Mouse (Mus musculus) forebrain, embryonic 14.5 days (tissue): ENCODE results near the gene Kif18a. TPM values are rescaled to one million over a fixed set of nuclear protein-coding genes. Genes with fewer than 3 reads are reported as not detected.
A peak's percentile ranks its signal among the peaks of the same experiment; 100 is the strongest.

Experiments used
- ATAC-seq: fragments of 200-750 bp; cut with Nextera tagmentation; 2 replicates; pipeline ENCODE4 v1.8.0; 2017; ENCODE audit warnings: mild to moderate bottlenecking, moderate library complexity
- DNase-seq: peaks from one replicate; pipeline ENCODE4 v3.0.0-alpha.2; 2015; ENCODE audit warnings: low spot score
- H3K27ac ChIP-seq: fragments of 300-500 bp; sonication (generic); 2 replicates; pipeline ENCODE4 v1.5.1; 2014; ENCODE audit warnings: low read depth, mild to moderate bottlenecking, control low read depth, low read length, moderate library complexity
- H3K27me3 ChIP-seq: fragments of 300-500 bp; sonication (generic); replicated peaks from 2 replicates; pipeline ENCODE4 v1.6.1; 2014; ENCODE audit warnings: low read length, control low read depth, mixed read lengths; ENCODE audit not compliant: control insufficient read depth, insufficient read depth
- H3K36me3 ChIP-seq: fragments of 300-500 bp; sonication (generic); 2 replicates; pipeline ENCODE4 v1.6.1; 2014; ENCODE audit warnings: low read length, control low read depth; ENCODE audit not compliant: control insufficient read depth, insufficient read depth
- H3K4me1 ChIP-seq: fragments of 300-500 bp; sonication (generic); 2 replicates; pipeline ENCODE4 v1.6.1; 2014; ENCODE audit warnings: antibody characterized with exemption, low read length, control low read depth; ENCODE audit not compliant: control insufficient read depth, insufficient read depth
- H3K4me2 ChIP-seq: fragments of 300-500 bp; sonication (generic); 2 replicates; pipeline ENCODE4 v1.6.1; 2014; ENCODE audit warnings: mild to moderate bottlenecking, control low read depth, low read length
- H3K4me3 ChIP-seq: fragments of 300-500 bp; sonication (generic); 2 replicates; pipeline ENCODE4 v1.5.1; 2014; ENCODE audit warnings: low read depth, low read length, control low read depth
- H3K9ac ChIP-seq: fragments of 300-500 bp; sonication (generic); 2 replicates; pipeline ENCODE4 v1.6.1; 2014; ENCODE audit warnings: mild to moderate bottlenecking, low read length, control low read depth, moderate library complexity
- H3K9me3 ChIP-seq: fragments of 300-500 bp; sonication (generic); replicated peaks from 2 replicates; pipeline ENCODE4 v1.6.1; 2016; ENCODE audit warnings: low read length, control low read depth, mixed read lengths; ENCODE audit not compliant: control insufficient read depth
- WGBS: fragments of 180-500 bp; shearing (Covaris S2); extraction: QIAGEN DNeasy Blood & Tissue Kit; methylation state at CpG from one replicate; pipeline ENCODE4 v1.1.7; 2014; 5-methylcytosine and 5-hydroxymethylcytosine counted together
- polyA plus RNA-seq: library from polyadenylated mRNA; unstranded; fragments of >200 nt; fragmentation: Nextera tagmentation; extraction: Ambion mirVana; gene quantifications from 2 replicates; pipeline ENCODE4 v1.2.1, GENCODE M21; 2014

Gene Kif18a
- 19.1 and 20.5 TPM in 2 replicates for polyA plus RNA-seq

GRCm38 (mm10) chr2:109280600-109281340 lies at the start of gene Kif18a, which contains the start of gene Mettl15:
TSS of gene Kif18a (plus strand) at chr2:109280738.
TSS of gene Mettl15 (minus strand) at chr2:109280748.
- Histone ChIP-seq H3K9ac (peak within 1 kb of the TSS; percentile 71), H3K4me2 (peak within 1 kb of the TSS; percentile 78), H3K4me1 (peaks cover 9% of the 10 kb centered on the region; the same call in 1 of the 2 replicates), H3K36me3 (no peaks in the 10 kb centered on the region), H3K9me3 (no peaks in the 10 kb centered on the region), H3K27me3 (no peaks in the 10 kb centered on the region), H3K4me3 (peak within 1 kb of the TSS; percentile 70), H3K27ac (peak within 1 kb of the TSS; percentile 63; the same call in 1 of the 2 replicates)
- peak; percentile 99 for ATAC-seq
- peak; percentile 99 for DNase-seq
- under 1% methylated on average over 51 of the region's 51 CpGs for WGBS

DNA sequence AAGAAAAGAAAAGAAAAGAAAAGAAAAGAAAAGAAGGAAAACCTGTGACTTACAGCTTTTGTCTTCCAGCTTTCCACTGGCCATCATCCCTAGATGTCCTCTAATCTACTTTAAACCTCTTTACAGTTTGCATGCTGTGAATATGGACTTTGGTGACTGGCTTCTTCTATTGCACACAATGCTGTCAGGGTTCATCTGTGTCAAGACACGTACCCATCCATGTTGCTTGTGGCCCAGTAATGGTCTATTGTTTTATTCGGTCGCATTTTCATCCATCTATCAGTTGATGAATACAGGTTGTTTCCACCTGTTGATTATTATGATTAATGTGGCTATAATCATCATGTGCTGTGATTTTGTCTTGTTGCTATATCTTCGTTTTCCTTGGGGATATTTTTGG lies 46.7 kb upstream of the Kif18a start:
- H3K9me3 ChIP-seq = no peaks in the 10 kb centered on the region
- H3K9ac ChIP-seq = no peak overlapping the region
- no peaks in the 10 kb centered on the region for H3K4me1 ChIP-seq
- DNase-seq = no peak
- 89% methylated on average over 4 of the region's 4 CpGs for WGBS
- H3K4me2 ChIP-seq = no peak overlapping the region
- no peak overlapping the region for H3K27ac ChIP-seq
- no peak overlapping the region for H3K4me3 ChIP-seq
- no peak for ATAC-seq
- H3K36me3 ChIP-seq = no peaks in the 10 kb centered on the region
- H3K27me3 ChIP-seq = no peaks in the 10 kb centered on the region

GRCm38 (mm10) chr2:109235741-109236140 lies 44.8 kb upstream of the Kif18a start:
- Histone ChIP-seq H3K4me1 (no peaks in the 10 kb centered on the region), H3K4me2 (no peak overlapping the region), H3K9ac (no peak overlapping the region), H3K27ac (no peak overlapping the region), H3K9me3 (no peaks in the 10 kb centered on the region), H3K36me3 (no peaks in the 10 kb centered on the region), H3K4me3 (no peak overlapping the region), H3K27me3 (no peaks in the 10 kb centered on the region)
- ATAC-seq = no peak
- whole genome bisulfite sequencing = 98% methylated on average over 1 of the region's 1 CpGs
- DNase-seq = no peak

DNA sequence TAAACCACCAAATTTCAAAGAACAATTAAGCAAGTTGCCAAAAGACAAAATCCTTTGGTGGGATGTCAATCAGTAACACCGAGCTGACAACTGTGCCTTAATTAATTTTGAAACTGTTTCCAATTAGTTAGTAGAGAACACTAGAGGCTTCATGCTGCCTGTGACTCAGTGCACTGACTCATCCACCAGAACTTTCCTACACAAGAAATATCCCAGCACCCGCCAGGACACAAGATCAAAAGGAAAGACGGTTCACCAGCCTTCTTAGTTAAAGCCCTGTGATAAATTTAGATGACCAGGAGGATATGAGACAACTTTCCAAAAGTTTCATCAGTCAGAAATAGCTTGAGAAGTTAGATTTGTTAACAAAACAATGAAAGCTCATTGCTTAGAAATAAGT lies 38.6 kb upstream of the Kif18a start:
- no peaks in the 10 kb centered on the region for H3K27me3 ChIP-seq
- no peaks in the 10 kb centered on the region for H3K36me3 ChIP-seq
- no peak overlapping the region for H3K9ac ChIP-seq
- H3K27ac ChIP-seq = no peak overlapping the region
- WGBS = 23% methylated on average over 3 of the region's 3 CpGs
- H3K9me3 ChIP-seq = no peaks in the 10 kb centered on the region
- DNase-seq = peak; percentile 3
- no peak overlapping the region for H3K4me2 ChIP-seq
- H3K4me3 ChIP-seq = no peak overlapping the region
- no peaks in the 10 kb centered on the region for H3K4me1 ChIP-seq
- no peak for ATAC-seq

DNA sequence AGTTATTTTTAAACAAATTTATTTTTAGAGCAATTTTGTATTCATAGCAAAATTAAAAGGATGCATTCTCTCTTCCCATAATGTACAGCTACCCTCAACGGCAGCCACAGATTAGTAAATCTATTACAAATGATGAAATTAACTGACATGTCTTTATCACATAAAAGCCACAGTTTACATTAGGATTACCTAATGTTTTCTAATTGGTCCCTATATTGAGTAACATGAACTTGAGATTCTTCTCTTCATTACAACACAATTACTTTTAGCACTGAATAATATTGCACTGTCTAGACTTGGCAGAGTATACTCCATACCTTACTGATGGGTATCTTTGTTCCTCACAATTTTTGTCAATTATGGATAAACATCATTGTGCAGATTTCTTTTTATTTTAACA lies 17.8 kb upstream of the Kif18a start:
- Histone ChIP-seq H3K27ac (no peak overlapping the region), H3K4me2 (no peak overlapping the region), H3K27me3 (no peaks in the 10 kb centered on the region), H3K9me3 (no peaks in the 10 kb centered on the region), H3K9ac (no peak overlapping the region), H3K4me3 (no peak overlapping the region), H3K36me3 (no peaks in the 10 kb centered on the region), H3K4me1 (no peaks in the 10 kb centered on the region)
- 93% methylated on average over 1 of the region's 1 CpGs for WGBS
- no peak for ATAC-seq
- DNase-seq = no peak

- WGBS = 89% methylated on average over 1 of the region's 1 CpGs
- no peak for DNase-seq
- H3K9ac ChIP-seq = no peak overlapping the region
- no peaks in the 10 kb centered on the region for H3K9me3 ChIP-seq
- no peaks in the 10 kb centered on the region for H3K27me3 ChIP-seq
- ATAC-seq = no peak
- no peaks in the 10 kb centered on the region for H3K36me3 ChIP-seq
- H3K4me3 ChIP-seq = no peak overlapping the region
- H3K4me2 ChIP-seq = no peak overlapping the region
- peaks cover 2% of the 10 kb centered on the region; the same call in 1 of the 2 replicates for H3K4me1 ChIP-seq
- H3K27ac ChIP-seq = no peak overlapping the region
Measured at GRCm38 (mm10) chr2:109273098-109273497, 7.4 kb upstream of the Kif18a start.

DNA sequence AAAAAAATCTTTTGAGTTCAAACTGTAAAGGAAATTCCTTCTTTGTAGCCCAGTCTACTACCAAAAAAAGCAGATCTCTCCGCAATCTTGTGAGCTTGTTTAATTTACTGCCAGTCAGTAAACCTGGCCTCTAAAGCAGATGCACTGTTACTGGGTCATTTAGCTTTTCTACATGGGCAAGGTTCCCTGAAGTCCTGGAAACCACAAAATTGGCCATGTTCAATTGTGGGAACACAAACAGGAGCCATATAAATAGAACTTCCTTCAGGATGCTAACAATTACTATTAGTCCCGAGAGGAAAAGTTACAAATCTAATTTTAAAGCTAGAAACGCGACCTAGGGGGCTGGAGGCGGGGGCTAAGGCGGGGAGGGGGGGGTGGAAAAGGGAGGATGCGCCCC lies 2.9 kb upstream of the Kif18a start:
- Histone ChIP-seq H3K4me2 (peak overlapping the region; percentile 54), H3K27ac (no peak overlapping the region), H3K36me3 (no peaks in the 10 kb centered on the region), H3K4me1 (peaks cover 9% of the 10 kb centered on the region; the same call in 1 of the 2 replicates), H3K9me3 (no peaks in the 10 kb centered on the region), H3K4me3 (peak overlapping the region; percentile 36), H3K27me3 (no peaks in the 10 kb centered on the region), H3K9ac (peak overlapping the region; percentile 56)
- ATAC-seq = no peak
- 9% methylated on average over 7 of the region's 7 CpGs for WGBS
- DNase-seq = peak; percentile 8

GRCm38 (mm10) chr2:109278036-109278435 lies 2.5 kb upstream of the Kif18a start:
- Histone ChIP-seq H3K36me3 (no peaks in the 10 kb centered on the region), H3K4me3 (peak overlapping the region; percentile 36), H3K9ac (peak overlapping the region; percentile 56), H3K27me3 (no peaks in the 10 kb centered on the region), H3K4me1 (peaks cover 9% of the 10 kb centered on the region; the same call in 1 of the 2 replicates), H3K4me2 (peak overlapping the region; percentile 54), H3K9me3 (no peaks in the 10 kb centered on the region), H3K27ac (no peak overlapping the region)
- WGBS = 0% methylated on average over 16 of the region's 16 CpGs
- ATAC-seq (no peak), DNase-seq (peak; percentile 40)

DNA sequence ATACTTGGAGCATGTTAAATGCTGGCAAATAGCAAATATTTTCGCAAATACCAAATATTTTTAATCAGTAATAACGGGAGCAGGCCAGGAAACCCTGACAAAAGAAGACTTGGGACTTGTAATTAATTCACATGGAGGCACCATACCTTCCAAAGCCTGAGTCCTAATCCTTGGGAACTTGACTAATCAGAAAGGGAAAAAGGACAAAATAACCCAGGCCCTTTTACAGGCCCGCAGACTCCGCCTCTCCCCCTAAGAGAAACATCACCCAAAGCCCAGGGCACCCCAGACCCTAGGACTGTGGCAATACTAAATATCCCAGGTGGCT lies 302 bp upstream of the Kif18a start:
- under 1% methylated on average over 4 of the region's 4 CpGs for WGBS

More for the DNA sequence above, 302 bp upstream of the Kif18a start:
- Histone ChIP-seq H3K4me3 (peak overlapping the region; percentile 70), H3K36me3 (no peaks in the 10 kb centered on the region), H3K27me3 (no peaks in the 10 kb centered on the region), H3K9ac (peak overlapping the region; percentile 61), H3K4me2 (peak overlapping the region; percentile 78), H3K27ac (0 out of 2 replicates have a peak overlapping the region, but pooled peaks have one; percentile 63), H3K9me3 (no peaks in the 10 kb centered on the region), H3K4me1 (peaks cover 9% of the 10 kb centered on the region; the same call in 1 of the 2 replicates)
- DNase-seq (no peak), ATAC-seq (no peak)
